Mouse (Mus musculus): Measurements from ENCODE around the gene Tmem88.
A peak's percentile ranks its signal among the peaks of the same experiment; 100 is the strongest.
"Not testable (repeated sequence)": the region's sequence is repeated elsewhere in the genome, so short reads cannot be mapped to it uniquely, and the experiment has no call there.

Tmem88 gene

DNA sequence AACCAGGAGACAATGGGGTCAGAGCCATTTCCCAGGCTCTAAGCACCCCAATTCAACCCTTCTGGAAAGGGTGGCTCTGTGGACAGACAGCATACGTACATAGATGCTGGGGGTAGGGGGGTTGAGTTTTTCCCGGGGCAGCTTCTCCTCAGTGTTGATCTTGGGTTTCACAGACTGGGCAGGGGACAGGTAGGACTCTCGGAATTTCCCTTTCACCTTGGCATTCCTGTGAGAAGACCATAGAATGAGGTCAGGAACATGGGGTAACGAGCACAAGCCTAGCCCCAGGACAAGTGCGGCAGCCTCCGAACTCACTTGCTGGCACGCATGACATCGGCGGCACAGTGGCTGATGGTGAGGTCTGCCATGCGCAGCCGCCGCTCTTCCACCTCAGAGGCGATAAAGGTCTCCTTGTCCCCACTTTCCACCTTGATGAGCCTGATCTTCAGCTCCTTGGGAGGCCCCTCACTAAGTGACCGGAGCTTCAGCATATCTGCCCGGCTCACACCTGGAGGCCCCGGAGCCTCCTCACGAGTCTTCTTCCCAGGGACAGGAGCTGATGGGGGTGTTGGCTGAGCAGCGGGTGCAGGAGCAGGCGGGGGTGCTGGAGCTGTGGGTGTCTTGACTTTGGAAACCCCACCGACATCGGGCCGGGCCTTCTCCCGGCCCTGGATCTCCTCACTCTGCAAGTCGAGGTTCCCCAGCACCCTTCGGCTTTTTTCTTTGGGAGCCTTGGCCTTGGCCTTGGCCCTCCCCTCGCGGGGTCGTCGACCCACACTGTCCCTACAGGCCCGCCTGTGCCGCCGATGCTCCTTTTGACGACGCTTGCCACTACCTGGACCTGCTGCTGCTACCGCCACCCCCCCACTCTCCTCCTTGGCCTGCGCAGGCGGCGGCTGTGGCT, 5.9 kb upstream of the Tmem88 start:
- DNase-seq (ENCODE audit: low read depth, low spot score) = no peak

- DNase-seq (ENCODE audit: low read depth, low spot score) = no peak
Observed at GRCm38 (mm10) chr11:69401987-69402386, 4.0 kb upstream of the Tmem88 start.

DNA sequence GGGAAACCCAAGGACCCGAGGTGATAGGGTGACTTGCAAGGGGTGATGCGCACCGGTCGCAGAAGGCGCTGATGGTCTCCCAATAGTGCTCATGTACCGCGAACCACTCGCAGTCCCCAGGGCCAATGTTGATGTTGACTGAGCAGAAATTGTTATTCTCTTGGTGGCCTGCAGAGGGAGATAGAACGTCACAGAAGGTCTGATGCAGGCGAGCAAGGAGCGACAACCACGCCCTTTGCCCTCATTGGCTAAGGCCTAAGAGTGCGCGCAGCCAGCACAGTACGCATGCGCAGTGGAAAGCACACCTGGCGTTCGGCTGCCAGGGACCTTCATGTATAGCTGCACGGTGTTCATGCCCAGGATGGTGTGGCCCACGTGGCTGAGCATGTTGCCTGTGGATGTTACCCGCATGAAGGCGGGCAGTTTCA, 3.2 kb upstream of the Tmem88 start:
- peak; percentile 98 for DNase-seq (ENCODE audit: low read depth, low spot score)

GRCm38 (mm10) chr11:69400083-69400850, 2.2 kb upstream of the Tmem88 start:
- no peak for DNase-seq (ENCODE audit: low read depth, low spot score)

- no peak for DNase-seq (ENCODE audit: low read depth, low spot score)
Observed at GRCm38 (mm10) chr11:69399201-69400082, 1.4 kb upstream of the Tmem88 start.

DNA sequence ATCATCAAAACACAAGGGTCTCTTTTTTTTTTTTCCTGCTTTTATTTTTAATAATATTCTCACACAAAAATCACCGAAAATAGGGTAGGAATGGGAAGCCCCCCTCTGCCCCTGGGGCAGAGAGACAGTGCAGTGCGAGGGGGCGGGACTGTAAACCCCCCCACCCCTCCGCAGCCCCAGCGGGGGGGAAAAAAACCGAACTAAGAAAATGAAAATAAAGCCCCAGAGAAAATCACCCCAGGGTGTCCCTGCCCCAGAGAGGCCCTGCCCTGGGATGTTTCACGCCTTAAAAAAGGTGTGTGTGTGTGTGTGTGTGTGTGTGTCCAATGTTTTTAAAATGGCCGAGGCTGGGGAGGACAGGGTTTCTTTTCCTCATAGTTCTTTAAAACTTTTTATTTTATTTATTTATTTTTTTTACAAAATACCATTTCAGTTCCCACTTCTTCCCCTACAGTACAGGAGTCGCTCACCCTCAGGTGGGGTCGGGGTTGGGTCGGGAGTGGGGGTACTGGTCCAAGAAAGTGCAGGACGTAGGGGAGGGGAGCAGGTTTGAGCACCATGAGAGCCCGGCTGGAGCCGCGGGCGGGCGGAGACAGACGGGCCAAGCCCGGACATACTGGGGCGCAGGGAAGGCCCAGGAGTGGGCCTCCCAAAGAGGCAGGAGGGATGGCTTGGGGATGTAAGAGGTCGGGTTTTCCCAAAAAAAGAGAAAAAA, 609 bp upstream of the Tmem88 start:
- DNase-seq (ENCODE audit: low read depth, low spot score) = no peak

- no peak for DNase-seq (ENCODE audit: low read depth, low spot score)
Observed at GRCm38 (mm10) chr11:69397581-69398057, 415 bp downstream of the Tmem88 start.

DNA sequence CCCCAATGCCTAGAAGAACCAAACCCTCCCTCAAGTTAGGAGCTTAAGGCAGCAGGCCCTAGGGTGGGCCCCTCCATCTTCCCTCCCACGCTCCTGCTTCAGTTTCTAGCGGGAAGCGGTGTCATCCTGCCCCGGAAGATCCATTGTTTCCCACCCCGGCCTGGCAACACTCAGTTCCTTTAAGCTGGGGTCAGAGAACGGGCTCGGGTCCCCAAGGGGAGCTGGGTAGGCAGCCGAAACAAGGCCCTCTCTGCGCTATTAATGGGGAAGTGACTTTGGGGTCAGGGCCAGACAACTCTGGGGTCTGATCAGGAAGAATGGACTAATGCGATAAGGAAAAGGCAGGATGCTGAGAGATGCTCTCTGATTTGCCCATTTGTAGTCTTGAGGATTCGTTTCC, 1.3 kb downstream of the Tmem88 start:
- DNase-seq (ENCODE audit: low read depth, low spot score) = no peak

GRCm38 (mm10) chr11:69395634-69396373, 2.2 kb downstream of the Tmem88 start:
- peak; percentile 100 for DNase-seq (ENCODE audit: low read depth, low spot score)

DNA sequence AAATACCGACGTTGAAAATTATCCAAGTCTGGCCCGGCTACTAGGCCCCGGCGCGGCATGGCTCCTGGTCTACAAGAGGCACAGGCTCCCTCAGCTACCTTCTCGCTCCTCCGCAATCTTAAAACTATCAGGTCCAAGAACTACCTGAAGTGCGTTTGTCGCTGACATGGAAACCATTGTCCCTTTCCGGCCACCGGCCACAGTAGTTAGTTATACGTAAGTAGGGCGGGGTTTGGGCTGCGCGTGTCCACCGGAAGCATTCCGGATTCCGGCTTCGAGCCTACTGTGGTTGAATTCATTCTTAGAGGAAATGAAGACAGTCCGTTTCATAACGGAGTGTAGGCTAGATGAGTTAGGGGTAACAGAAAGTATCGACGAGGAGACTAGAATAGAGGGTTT, 2.8 kb downstream of the Tmem88 start, which contains the start of the genes Naa38 and Cyb5d1:
Naa38 (plus strand) TSS at position 253 of the 399 bp plus-strand sequence.
Cyb5d1 (minus strand) TSS at position 397 of the 399 bp plus-strand sequence.
- not testable (repeated sequence) for DNase-seq (ENCODE audit: low read depth, low spot score)

- DNase-seq (ENCODE audit: low read depth, low spot score) = not testable (repeated sequence)
Observed at GRCm38 (mm10) chr11:69394591-69395167, 3.4 kb downstream of the Tmem88 start.

DNA sequence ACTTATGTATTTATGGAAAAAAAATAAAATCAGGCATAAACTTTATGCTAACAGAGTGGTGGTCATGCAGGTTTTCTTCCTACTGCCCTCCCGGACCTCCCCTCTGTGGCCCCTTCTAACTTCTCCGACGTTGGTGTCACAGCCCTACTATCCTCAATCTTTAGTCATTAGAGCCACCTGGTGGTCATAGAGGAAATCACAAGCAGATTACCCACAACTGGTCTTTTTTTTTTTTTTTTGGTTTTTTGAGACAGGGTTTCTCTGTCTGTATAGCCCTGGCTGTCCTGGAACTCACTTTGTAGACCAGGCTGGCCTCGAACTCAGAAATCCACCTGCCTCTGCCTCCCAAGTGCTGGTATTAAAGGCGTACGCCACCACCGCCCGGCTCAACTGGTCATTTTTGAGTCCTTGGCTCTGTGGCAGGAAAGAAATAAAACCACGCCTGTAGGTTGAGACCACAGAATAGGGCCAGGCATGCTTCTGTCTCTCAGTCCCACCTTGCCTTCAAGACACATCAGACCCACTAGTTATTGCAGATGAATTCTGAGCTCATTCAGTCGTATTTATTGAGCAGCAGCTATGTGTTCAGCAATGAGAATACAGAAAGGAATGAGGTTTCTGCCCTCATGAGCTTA, 7.5 kb downstream of the Tmem88 start:
- DNase-seq (ENCODE audit: low read depth, low spot score) = no peak

- no peak for DNase-seq (ENCODE audit: low read depth, low spot score)
Observed at GRCm38 (mm10) chr11:69389531-69390399, 8.3 kb downstream of the Tmem88 start.

GRCm38 (mm10) chr11:69388680-69389079, 9.4 kb downstream of the Tmem88 start:
- no peak for DNase-seq (ENCODE audit: low read depth, low spot score)

GRCm38 (mm10) chr11:69386758-69387157, 11.3 kb downstream of the Tmem88 start:
- no peak for DNase-seq (ENCODE audit: low read depth, low spot score)

GRCm38 (mm10) chr11:69384979-69385378, 13.1 kb downstream of the Tmem88 start:
- no peak for DNase-seq (ENCODE audit: low read depth, low spot score)

- DNase-seq (ENCODE audit: low read depth, low spot score) = no peak
Observed at GRCm38 (mm10) chr11:69382478-69383105, 15.4 kb downstream of the Tmem88 start.

- DNase-seq (ENCODE audit: low read depth, low spot score) = no peak
Observed at GRCm38 (mm10) chr11:69381356-69381755, 16.7 kb downstream of the Tmem88 start.

Data from WW6 (cell line).